Comparison of ENCODE assay signal across 8 mouse cellular contexts in the genomic region with DNA sequence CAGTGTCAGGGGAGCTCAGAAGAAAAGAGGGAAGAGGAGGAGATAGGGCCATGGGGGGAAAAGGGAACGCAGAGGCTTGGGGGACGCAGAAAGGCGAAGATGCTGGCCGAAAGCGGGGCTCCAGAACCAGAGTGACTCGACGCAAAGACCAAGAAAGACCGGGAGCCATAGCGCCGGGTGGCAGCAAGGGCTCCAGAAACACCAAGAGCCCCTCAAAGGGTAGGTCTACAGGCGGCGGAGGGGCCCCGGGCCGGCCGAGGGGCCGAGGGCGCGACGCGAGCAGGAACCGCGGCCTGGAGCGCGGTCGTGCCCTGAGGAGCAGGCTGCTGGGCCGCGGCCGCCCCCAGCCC. TPM values are rescaled to one million over a fixed set of nuclear protein-coding genes. Genes with fewer than 3 reads are reported as not detected.
DNase-seq lines count a peak whose midpoint lies in the region; ATAC-seq and TF ChIP-seq lines count a peak whose summit lies in the region.

No protein-coding gene starts in this region.

- H3K4me2 ChIP-seq in heart, embryonic 16.5 days (ENCODE audit: low read depth, low read length): peak overlapping the region; percentile 88
- H3K4me2 ChIP-seq in intestine, embryonic 15.5 days (replicated peaks): peak overlapping the region; percentile 82
- H3K4me2 ChIP-seq in midbrain, embryonic 14.5 days (ENCODE audit: low read length): peak overlapping the region; percentile 98

- peak overlapping the region; percentile 95 for H3K27ac ChIP-seq in heart, embryonic 16.5 days (ENCODE audit: low read length)
- peak overlapping the region; percentile 94 for H3K27ac ChIP-seq in intestine, embryonic 15.5 days
- peak overlapping the region; percentile 96 for H3K27ac ChIP-seq in midbrain, embryonic 14.5 days (replicated peaks; ENCODE audit: low read depth, low read length)

- 0% methylated on average over 24 of the region's 28 CpGs for WGBS in heart, embryonic 16.5 days
- WGBS in intestine, embryonic 15.5 days: under 1% methylated on average over 26 of the region's 28 CpGs
- 0% methylated on average over 21 of the region's 28 CpGs for WGBS in midbrain, embryonic 14.5 days

- peaks cover 30% of the 10 kb centered on the region for H3K36me3 ChIP-seq in heart, embryonic 16.5 days (ENCODE audit: control insufficient read depth, insufficient read depth)
- H3K36me3 ChIP-seq in intestine, embryonic 15.5 days: peaks cover 30% of the 10 kb centered on the region
- peaks cover 31% of the 10 kb centered on the region for H3K36me3 ChIP-seq in midbrain, embryonic 14.5 days (ENCODE audit: control insufficient read depth, insufficient read depth, low read length)

- no peak for TF ChIP-seq CTCF in brain, embryonic 14.5 days (IDR thresholded peaks at IDR 0.05; ENCODE audit: borderline replicate concordance, extremely low read depth, insufficient read depth, insufficient read length)

- H3K4me1 ChIP-seq in heart, embryonic 16.5 days (ENCODE audit: control insufficient read depth, insufficient read depth, low read length): peaks cover 23% of the 10 kb centered on the region
- H3K4me1 ChIP-seq in intestine, embryonic 15.5 days (replicated peaks): peaks cover 18% of the 10 kb centered on the region
- H3K4me1 ChIP-seq in midbrain, embryonic 14.5 days (ENCODE audit: control insufficient read depth, insufficient read depth, low read length): peaks cover 32% of the 10 kb centered on the region

- no peak for ATAC-seq in heart, embryonic 16.5 days (replicated peaks; ENCODE audit: extremely low read depth, insufficient read depth, low FRiP score)
- no peak for ATAC-seq in intestine, embryonic 15.5 days
- ATAC-seq in midbrain, embryonic 14.5 days (ENCODE audit: low FRiP score, low TSS enrichment): no peak

- peak overlapping the region; percentile 90 for H3K4me3 ChIP-seq in heart, embryonic 16.5 days (ENCODE audit: low read length)
- H3K4me3 ChIP-seq in intestine, embryonic 15.5 days (replicated peaks): peak overlapping the region; percentile 100
- peak overlapping the region; percentile 100 for H3K4me3 ChIP-seq in midbrain, embryonic 14.5 days (replicated peaks; ENCODE audit: low read depth, low read length)

- no peaks in the 10 kb centered on the region for H3K9me3 ChIP-seq in heart, embryonic 16.5 days (replicated peaks; ENCODE audit: control insufficient read depth, low read length)
- no peaks in the 10 kb centered on the region for H3K9me3 ChIP-seq in intestine, embryonic 15.5 days
- no peaks in the 10 kb centered on the region for H3K9me3 ChIP-seq in midbrain, embryonic 14.5 days (ENCODE audit: control insufficient read depth, low read length)

- TF ChIP-seq POLR2A in brain, embryonic 14.5 days (IDR thresholded peaks at IDR 0.05; ENCODE audit: borderline replicate concordance, extremely low read depth, insufficient read depth, insufficient read length, poor library complexity, severe bottlenecking): no peak

- no peaks in the 10 kb centered on the region for H3K27me3 ChIP-seq in heart, embryonic 16.5 days (ENCODE audit: control insufficient read depth, insufficient read depth, low read length)
- no peaks in the 10 kb centered on the region for H3K27me3 ChIP-seq in intestine, embryonic 15.5 days (replicated peaks)
- H3K27me3 ChIP-seq in midbrain, embryonic 14.5 days (ENCODE audit: control insufficient read depth, insufficient read depth, low read length): no peaks in the 10 kb centered on the region

- H3K9ac ChIP-seq in heart, embryonic 16.5 days (ENCODE audit: low read length): peak overlapping the region; percentile 100
- peak overlapping the region; percentile 100 for H3K9ac ChIP-seq in intestine, embryonic 15.5 days
- peak overlapping the region; percentile 99 for H3K9ac ChIP-seq in midbrain, embryonic 14.5 days (replicated peaks; ENCODE audit: low read length)

- no peak for DNase-seq in heart, adult 11 months
- peak; percentile 20 for DNase-seq in brain, embryonic 14.5 days (ENCODE audit: low read depth)
- DNase-seq in midbrain, embryonic 14.5 days: no peak
- DNase-seq in c-Kit-positive CD71-positive TER-119-positive erythroid progenitor cells, embryonic 14.5 days (ENCODE audit: low spot score): no peak
- no peak for DNase-seq in urinary bladder, adult 18-20 months (ENCODE audit: low spot score in 2 of 2)
- DNase-seq in cerebellum, adult 9-10 months: no peak

RNA-seq across cellular contexts. Expression of a gene that starts 0.5 kb away (rescaled TPM):
- polyA plus RNA-seq in heart, embryonic 16.5 days (2015; fragmentation: Nextera tagmentation; extraction: Ambion mirVana): 103 and 113 TPM in 2 replicates
- polyA plus RNA-seq in brain, embryonic 14.5 days (2012; rRNA removed): 367 and 409 TPM in 2 replicates
- polyA plus RNA-seq in intestine, embryonic 15.5 days (2015; fragmentation: Nextera tagmentation; extraction: Ambion mirVana): 125 and 131 TPM in 2 replicates
- 191 and 194 TPM in 2 replicates for polyA plus RNA-seq in midbrain, embryonic 14.5 days (2014; fragmentation: Nextera tagmentation; extraction: Ambion mirVana)

RNA-seq across cellular contexts. Expression of a gene that starts 11.7 kb away (rescaled TPM):
- polyA plus RNA-seq in heart, embryonic 16.5 days (2015; fragmentation: Nextera tagmentation; extraction: Ambion mirVana): 6.0 and 10.9 TPM in 2 replicates
- polyA plus RNA-seq in brain, embryonic 14.5 days (2012; rRNA removed): 1.6 and 2.2 TPM in 2 replicates
- polyA plus RNA-seq in intestine, embryonic 15.5 days (2015; fragmentation: Nextera tagmentation; extraction: Ambion mirVana): 20.6 and 21.7 TPM in 2 replicates
- 3.3 and 8.8 TPM in 2 replicates for polyA plus RNA-seq in midbrain, embryonic 14.5 days (2014; fragmentation: Nextera tagmentation; extraction: Ambion mirVana)

RNA-seq across cellular contexts. Expression of a gene that starts 24.0 kb away (rescaled TPM):
- 7.9 and 8.2 TPM in 2 replicates for polyA plus RNA-seq in heart, embryonic 16.5 days (2015; fragmentation: Nextera tagmentation; extraction: Ambion mirVana)
- 8.2 and 11.8 TPM in 2 replicates for polyA plus RNA-seq in brain, embryonic 14.5 days (2012; rRNA removed)
- polyA plus RNA-seq in intestine, embryonic 15.5 days (2015; fragmentation: Nextera tagmentation; extraction: Ambion mirVana): 18.9 and 19.4 TPM in 2 replicates
- 3.8 and 9.0 TPM in 2 replicates for polyA plus RNA-seq in midbrain, embryonic 14.5 days (2014; fragmentation: Nextera tagmentation; extraction: Ambion mirVana)

RNA-seq across cellular contexts. Expression of a gene that starts 29.2 kb away (rescaled TPM):
- polyA plus RNA-seq in heart, embryonic 16.5 days (2015; fragmentation: Nextera tagmentation; extraction: Ambion mirVana): 37.5 and 40.5 TPM in 2 replicates
- polyA plus RNA-seq in brain, embryonic 14.5 days (2012; rRNA removed): 378 and 427 TPM in 2 replicates
- 45.2 and 46.4 TPM in 2 replicates for polyA plus RNA-seq in intestine, embryonic 15.5 days (2015; fragmentation: Nextera tagmentation; extraction: Ambion mirVana)
- polyA plus RNA-seq in midbrain, embryonic 14.5 days (2014; fragmentation: Nextera tagmentation; extraction: Ambion mirVana): 122 and 136 TPM in 2 replicates

RNA-seq across cellular contexts. Expression of a gene that starts 30.0 kb away (rescaled TPM):
- 3.5 and 6.4 TPM in 2 replicates for polyA plus RNA-seq in heart, embryonic 16.5 days (2015; fragmentation: Nextera tagmentation; extraction: Ambion mirVana)
- 0.58 and 1.1 TPM in 2 replicates for polyA plus RNA-seq in brain, embryonic 14.5 days (2012; rRNA removed)
- 5.0 and 5.2 TPM in 2 replicates for polyA plus RNA-seq in intestine, embryonic 15.5 days (2015; fragmentation: Nextera tagmentation; extraction: Ambion mirVana)
- 0.74 and 0.84 TPM in 2 replicates for polyA plus RNA-seq in midbrain, embryonic 14.5 days (2014; fragmentation: Nextera tagmentation; extraction: Ambion mirVana)
